Mouse (Mus musculus): Measurements from ENCODE around the gene Sycp2. TPM values are rescaled to one million over a fixed set of nuclear protein-coding genes. Genes with fewer than 3 reads are reported as not detected.

The Sycp2 gene
- 0.21 and 0.29 TPM in 2 replicates for polyA plus RNA-seq (2012; rRNA removed)

- peak; percentile 31; the same call in 1 of the 2 replicates for TF ChIP-seq CTCF (IDR thresholded peaks at IDR 0.05; ENCODE audit: borderline replicate concordance, extremely low read depth, insufficient read depth, insufficient read length)
- TF ChIP-seq POLR2A (IDR thresholded peaks at IDR 0.05; ENCODE audit: borderline replicate concordance, extremely low read depth, insufficient read depth, insufficient read length, poor library complexity, severe bottlenecking): no peak
- DNase-seq (ENCODE audit: low read depth): no peak
These were observed at the start of gene Sycp2 for GRCm38 (mm10) chr2:178407053-178407815. Sycp2 (minus strand) TSS chr2:178407685.

DNA sequence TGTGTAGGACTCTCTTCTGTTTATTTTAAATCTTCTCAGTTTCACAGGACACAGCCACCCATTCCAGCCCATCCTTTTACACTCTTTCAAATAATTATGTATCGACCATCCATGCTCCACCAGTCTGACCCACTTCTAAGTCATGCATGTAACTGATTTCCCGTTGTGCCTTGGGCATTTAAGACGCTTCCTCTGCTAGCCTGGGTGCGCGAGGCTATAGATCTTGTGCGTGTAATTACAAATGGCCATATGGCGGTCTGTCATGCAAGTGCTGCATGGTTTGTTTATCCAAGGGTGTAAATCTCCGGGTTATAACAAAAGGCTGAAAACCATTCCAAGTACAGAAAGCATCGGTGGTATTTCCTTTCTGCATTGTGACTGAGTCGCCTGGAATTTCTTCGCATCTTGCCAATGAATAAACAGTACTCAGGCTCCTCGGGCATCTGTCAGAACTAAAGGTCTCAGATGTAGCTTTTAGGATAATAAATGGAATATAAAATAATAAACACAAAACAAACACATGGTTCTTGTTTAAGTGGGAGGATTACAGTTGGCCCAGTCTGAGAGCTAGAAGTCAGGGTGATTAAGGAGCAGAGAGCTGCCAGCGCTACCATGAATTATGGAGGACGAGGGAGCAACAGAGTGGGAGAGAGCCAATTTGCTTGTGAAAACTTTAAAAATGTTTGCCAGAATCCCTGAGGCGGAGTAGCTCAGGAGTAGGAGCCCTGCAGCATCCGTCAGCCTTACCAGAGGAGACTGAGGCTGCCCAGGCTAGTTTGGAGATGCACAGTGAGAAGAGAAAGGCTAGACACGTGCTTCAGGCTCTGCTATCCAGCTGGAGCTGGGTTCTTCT, 47.4 kb upstream of the Sycp2 start:
- peak; percentile 85 for DNase-seq (ENCODE audit: low read depth)
- TF ChIP-seq POLR2A (IDR thresholded peaks at IDR 0.05; ENCODE audit: borderline replicate concordance, extremely low read depth, insufficient read depth, insufficient read length, poor library complexity, severe bottlenecking): no peak
- no peak for TF ChIP-seq CTCF (IDR thresholded peaks at IDR 0.05; ENCODE audit: borderline replicate concordance, extremely low read depth, insufficient read depth, insufficient read length)

DNA sequence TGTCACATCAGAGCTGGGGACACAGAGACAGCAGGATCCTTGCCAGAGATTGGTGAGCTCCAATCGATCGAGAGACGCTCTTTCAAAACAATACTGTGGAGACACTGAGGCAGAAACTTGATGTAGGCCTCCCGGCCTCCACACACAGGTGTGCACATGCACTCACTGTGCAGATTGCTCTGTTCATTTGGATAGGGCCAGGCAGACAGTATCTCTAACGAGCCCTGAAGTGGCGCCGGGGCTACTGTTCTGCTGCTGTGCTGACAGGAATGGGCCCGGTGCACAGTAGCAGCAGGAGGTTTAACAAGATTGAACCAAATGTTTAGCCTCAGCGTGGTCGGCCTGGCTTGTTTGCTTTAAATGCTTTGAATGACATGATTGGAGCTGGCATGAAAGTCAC, 43.5 kb upstream of the Sycp2 start:
- no peak for DNase-seq (ENCODE audit: low read depth)
- TF ChIP-seq POLR2A (IDR thresholded peaks at IDR 0.05; ENCODE audit: borderline replicate concordance, extremely low read depth, insufficient read depth, insufficient read length, poor library complexity, severe bottlenecking) (no peak), CTCF (IDR thresholded peaks at IDR 0.05; ENCODE audit: borderline replicate concordance, extremely low read depth, insufficient read depth, insufficient read length) (no peak)

DNA sequence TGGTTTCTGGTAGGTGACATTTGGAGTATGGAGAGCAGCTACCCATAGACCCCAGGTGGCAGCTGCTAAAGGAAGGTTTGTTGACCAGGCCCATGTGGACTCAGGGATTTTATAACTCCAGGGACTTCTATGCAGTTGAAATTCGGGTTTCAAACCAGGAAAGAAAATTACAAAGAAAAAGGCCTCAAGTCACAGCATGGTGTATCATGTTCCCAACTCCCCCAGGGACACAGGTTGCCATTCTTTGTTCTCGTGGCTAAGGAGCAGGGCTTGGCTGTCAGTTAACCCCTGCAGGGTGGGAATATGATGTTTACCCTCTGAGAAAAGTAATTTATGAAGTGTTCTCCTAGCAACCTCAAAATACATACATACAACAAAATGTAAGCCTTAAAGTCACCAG, 42.8 kb upstream of the Sycp2 start:
- TF ChIP-seq POLR2A (IDR thresholded peaks at IDR 0.05; ENCODE audit: borderline replicate concordance, extremely low read depth, insufficient read depth, insufficient read length, poor library complexity, severe bottlenecking) (no peak), CTCF (IDR thresholded peaks at IDR 0.05; ENCODE audit: borderline replicate concordance, extremely low read depth, insufficient read depth, insufficient read length) (no peak)
- no peak for DNase-seq (ENCODE audit: low read depth)

- no peak for DNase-seq (ENCODE audit: low read depth)
- TF ChIP-seq POLR2A (IDR thresholded peaks at IDR 0.05; ENCODE audit: borderline replicate concordance, extremely low read depth, insufficient read depth, insufficient read length, poor library complexity, severe bottlenecking): no peak
- no peak for TF ChIP-seq CTCF (IDR thresholded peaks at IDR 0.05; ENCODE audit: borderline replicate concordance, extremely low read depth, insufficient read depth, insufficient read length)
These were observed 41.9 kb upstream of the Sycp2 start for GRCm38 (mm10) chr2:178449386-178449785.

DNA sequence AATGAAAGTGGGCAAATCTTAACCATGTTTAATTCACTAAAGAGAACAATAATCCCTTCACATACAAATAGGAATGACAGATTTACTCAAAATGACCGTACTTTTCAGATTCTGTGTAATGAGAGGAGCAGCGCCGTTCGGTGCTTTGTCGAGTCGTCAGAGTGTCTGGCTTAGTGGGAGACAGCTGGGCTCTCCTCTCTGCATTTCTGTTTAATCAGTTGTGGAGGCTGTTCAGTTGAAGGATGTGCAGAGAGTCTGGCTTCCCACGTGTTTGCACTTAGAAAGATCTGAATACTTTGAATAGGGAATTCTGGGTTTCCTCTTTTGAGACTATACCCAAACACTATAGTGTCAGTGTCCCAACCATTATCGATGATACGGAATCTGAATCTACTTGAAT, 29.8 kb upstream of the Sycp2 start:
- DNase-seq (ENCODE audit: low read depth): peak; percentile 47
- TF ChIP-seq POLR2A (IDR thresholded peaks at IDR 0.05; ENCODE audit: borderline replicate concordance, extremely low read depth, insufficient read depth, insufficient read length, poor library complexity, severe bottlenecking): no peak
- no peak for TF ChIP-seq CTCF (IDR thresholded peaks at IDR 0.05; ENCODE audit: borderline replicate concordance, extremely low read depth, insufficient read depth, insufficient read length)

GRCm38 (mm10) chr2:178433903-178434302, 26.4 kb upstream of the Sycp2 start:
- DNase-seq (ENCODE audit: low read depth): no peak
- TF ChIP-seq CTCF (IDR thresholded peaks at IDR 0.05; ENCODE audit: borderline replicate concordance, extremely low read depth, insufficient read depth, insufficient read length) (no peak), POLR2A (IDR thresholded peaks at IDR 0.05; ENCODE audit: borderline replicate concordance, extremely low read depth, insufficient read depth, insufficient read length, poor library complexity, severe bottlenecking) (no peak)

GRCm38 (mm10) chr2:178433495-178433894, 26.0 kb upstream of the Sycp2 start:
- TF ChIP-seq CTCF (IDR thresholded peaks at IDR 0.05; ENCODE audit: borderline replicate concordance, extremely low read depth, insufficient read depth, insufficient read length) (no peak), POLR2A (IDR thresholded peaks at IDR 0.05; ENCODE audit: borderline replicate concordance, extremely low read depth, insufficient read depth, insufficient read length, poor library complexity, severe bottlenecking) (no peak)
- no peak for DNase-seq (ENCODE audit: low read depth)

DNA sequence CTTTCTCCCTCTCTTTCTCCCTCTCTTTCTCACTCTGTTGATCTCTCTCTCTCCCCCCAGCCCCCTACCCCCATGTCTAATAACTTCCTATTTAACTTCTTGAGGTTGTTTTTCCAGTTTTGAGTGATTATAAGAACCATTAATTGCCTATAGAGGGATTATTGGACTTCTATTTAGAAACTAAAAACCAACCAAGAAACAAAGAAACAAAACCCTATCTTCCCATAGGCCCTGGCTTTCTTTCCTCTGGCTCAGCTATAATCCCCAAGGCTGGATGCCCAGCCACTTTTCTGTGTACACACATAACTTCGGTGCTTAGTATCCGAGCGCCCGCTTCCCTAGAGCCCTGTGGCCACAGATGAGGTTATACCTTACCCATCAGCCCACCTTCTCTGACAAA, 22.7 kb upstream of the Sycp2 start, which contains the start of gene Cdh26:
TSS of gene Cdh26 (plus strand) at position 301 of the 400 bp plus-strand sequence.
- no peak for DNase-seq (ENCODE audit: low read depth)
- TF ChIP-seq POLR2A (IDR thresholded peaks at IDR 0.05; ENCODE audit: borderline replicate concordance, extremely low read depth, insufficient read depth, insufficient read length, poor library complexity, severe bottlenecking) (no peak), CTCF (IDR thresholded peaks at IDR 0.05; ENCODE audit: borderline replicate concordance, extremely low read depth, insufficient read depth, insufficient read length) (no peak)

- DNase-seq (ENCODE audit: low read depth): no peak
- TF ChIP-seq CTCF (IDR thresholded peaks at IDR 0.05; ENCODE audit: borderline replicate concordance, extremely low read depth, insufficient read depth, insufficient read length): no peak
- no peak for TF ChIP-seq POLR2A (IDR thresholded peaks at IDR 0.05; ENCODE audit: borderline replicate concordance, extremely low read depth, insufficient read depth, insufficient read length, poor library complexity, severe bottlenecking)
These were observed 21.9 kb upstream of the Sycp2 start for GRCm38 (mm10) chr2:178429426-178429825.

- DNase-seq (ENCODE audit: low read depth): no peak
- TF ChIP-seq POLR2A (IDR thresholded peaks at IDR 0.05; ENCODE audit: borderline replicate concordance, extremely low read depth, insufficient read depth, insufficient read length, poor library complexity, severe bottlenecking): no peak
- TF ChIP-seq CTCF (IDR thresholded peaks at IDR 0.05; ENCODE audit: borderline replicate concordance, extremely low read depth, insufficient read depth, insufficient read length): no peak
These were observed 21.2 kb upstream of the Sycp2 start for GRCm38 (mm10) chr2:178428676-178429075.

Data from brain, embryonic 14.5 days (tissue).